Mouse (Mus musculus) heart, adult 2 months (tissue): Measurements from ENCODE around the gene Rnf38. TPM values are rescaled to one million over a fixed set of nuclear protein-coding genes. Genes with fewer than 3 reads are reported as not detected.

Experiments
- DNase-seq, 2 experiments: peaks; one replicate each; pipeline ENCODE4 v3.0.0; 2021
- H3K27ac ChIP-seq: fragments of 200-600 bp; 2 replicates; pipeline ENCODE4 v1.8.1; 2022
- H3K27me3 ChIP-seq: fragments of 200-500 bp; 2 replicates; pipeline ENCODE4 v1.6.1; 2012; ENCODE audit warnings: mild to moderate bottlenecking, low read length, inconsistent platforms, mixed read lengths; ENCODE audit not compliant: control insufficient read depth, insufficient read depth
- H3K36me3 ChIP-seq: fragments of 200-500 bp; 2 replicates; pipeline ENCODE4 v1.6.1; 2012; ENCODE audit warnings: low read length, inconsistent platforms; ENCODE audit not compliant: control insufficient read depth, insufficient read depth
- H3K4me1 ChIP-seq: fragments of 200-500 bp; 2 replicates; pipeline ENCODE4 v1.6.1; 2011; ENCODE audit warnings: low read length; ENCODE audit not compliant: control insufficient read depth, insufficient read depth
- H3K4me3 ChIP-seq: fragments of 200-600 bp; 2 replicates; pipeline ENCODE4 v1.8.1; 2022
- H3K79me2 ChIP-seq: fragments of 200-500 bp; replicated peaks from 2 replicates; pipeline ENCODE4 v1.6.1; 2012; ENCODE audit warnings: mild to moderate bottlenecking, inconsistent platforms, low read length, moderate library complexity, mixed read lengths; ENCODE audit not compliant: control insufficient read depth, insufficient read depth
- H3K9ac ChIP-seq: fragments of 200-500 bp; 2 replicates; pipeline ENCODE4 v1.6.1; 2012; ENCODE audit warnings: low read depth, mild to moderate bottlenecking, control low read depth, inconsistent platforms, low read length, mixed read lengths
- CTCF ChIP-seq: fragments of 200-600 bp; IDR thresholded peaks from 2 replicates; pipeline ENCODE4 v1.8.1; 2022; ENCODE audit warnings: antibody characterized with exemption, mild to moderate bottlenecking, moderate library complexity
- EP300 ChIP-seq: fragments of 200-500 bp; IDR thresholded peaks from 2 replicates; pipeline ENCODE4 v1.6.1; 2011; ENCODE audit warnings: low read depth, low read length, control low read depth; ENCODE audit not compliant: insufficient read depth
- POLR2A ChIP-seq: fragments of 200-500 bp; IDR thresholded peaks from 2 replicates; pipeline ENCODE4 v1.6.1; 2011; ENCODE audit warnings: mild to moderate bottlenecking, low read depth, low read length, control low read depth; ENCODE audit not compliant: insufficient read depth
- WGBS: fragments of 180-500 bp; shearing (Covaris S2); methylation state at CpG from one replicate; pipeline ENCODE4 v1.1.7; 2018; 5-methylcytosine and 5-hydroxymethylcytosine counted together
- intact Hi-C: fragments of 180-260 bp; cut with DNase I; formaldehyde crosslinking; loops from one replicate; pipeline ENCODE4 v1.15.1; 2025
- polyA plus RNA-seq: library from polyadenylated mRNA; depleted of rRNA; stranded (reverse); fragments of >200 nt; gene quantifications from 2 replicates; pipeline ENCODE4 v1.2.3, GENCODE M21; 2012
- total RNA-seq, 2 experiments: library from RNA; stranded (reverse); gene quantifications; 2 replicates each; pipeline ENCODE4 v1.2.3; 2021

The Rnf38 gene
- total and polyA plus RNA-seq, 3 experiments: 24.8 to 62.0 (median 32.0) TPM

- Histone ChIP-seq H3K27ac (peak overlapping the region; percentile 86), H3K27me3 (no peaks in the 10 kb centered on the region), H3K79me2 (peaks cover 2% of the 10 kb centered on the region), H3K4me3 (peak overlapping the region; percentile 84), H3K9ac (peak overlapping the region; percentile 93), H3K36me3 (peaks cover 3% of the 10 kb centered on the region; the same call in 1 of the 2 replicates), H3K4me1 (peaks cover 3% of the 10 kb centered on the region)
- DNase-seq: peak; percentile 94 to 98
- intact Hi-C loops: loop anchor here (1.0 to 10.0 kb wide), 3 partner anchors 58 to 159 kb away; no protein-coding TSS in a partner anchor
- WGBS: 1% methylated on average over 61 of the region's 62 CpGs
- TF ChIP-seq CTCF: no peak
- peak; percentile 45; the same call in 1 of the 2 replicates for TF ChIP-seq EP300
- TF ChIP-seq POLR2A: peak; percentile 94
Measured at GRCm38 (mm10) chr4:44234004-44234866, 646 bp upstream of the Rnf38 start.

- peaks cover 3% of the 10 kb centered on the region for H3K4me1 ChIP-seq
- peak overlapping the region; percentile 97 for H3K4me3 ChIP-seq
- intact Hi-C loops: loop anchor here (5.0 to 10.0 kb wide), 2 partner anchors 59 to 158 kb away; no protein-coding TSS in a partner anchor
- peak overlapping the region; percentile 82 for H3K9ac ChIP-seq
- peak; percentile 54 to 70 for DNase-seq
- H3K27me3 ChIP-seq: no peaks in the 10 kb centered on the region
- H3K27ac ChIP-seq: peak overlapping the region; percentile 70
- 2% methylated on average over 40 of the region's 68 CpGs for WGBS
- H3K79me2 ChIP-seq: peaks cover 6% of the 10 kb centered on the region
- H3K36me3 ChIP-seq: peaks cover 3% of the 10 kb centered on the region; the same call in 1 of the 2 replicates
- TF ChIP-seq POLR2A (no peak), CTCF (peak; percentile 27)
Measured at GRCm38 (mm10) chr4:44232771-44233712, 547 bp downstream of the Rnf38 start.

- TF ChIP-seq EP300 (no peak), CTCF (no peak), POLR2A (no peak)
- H3K36me3 ChIP-seq: no peaks in the 10 kb centered on the region
Measured at GRCm38 (mm10) chr4:44225128-44225527, 8.5 kb downstream of the Rnf38 start.

GRCm38 (mm10) chr4:44224141-44224540 lies 9.4 kb downstream of the Rnf38 start:
- H3K4me1 ChIP-seq: no peaks in the 10 kb centered on the region
- TF ChIP-seq CTCF (no peak), POLR2A (no peak), EP300 (no peak)
- no peak overlapping the region for H3K4me3 ChIP-seq
- no peaks in the 10 kb centered on the region for H3K36me3 ChIP-seq
- H3K27ac ChIP-seq: no peak overlapping the region
- no peak for DNase-seq
- intact Hi-C loops: no loop called here
- no peaks in the 10 kb centered on the region for H3K27me3 ChIP-seq
- peaks cover 13% of the 10 kb centered on the region for H3K79me2 ChIP-seq
- H3K9ac ChIP-seq: no peak overlapping the region
- 54% methylated on average over 9 of the region's 9 CpGs for WGBS

More at GRCm38 (mm10) chr4:44225128-44225527, 8.5 kb downstream of the Rnf38 start:
- Histone ChIP-seq H3K4me3 (no peak overlapping the region), H3K79me2 (peaks cover 15% of the 10 kb centered on the region), H3K27ac (no peak overlapping the region), H3K27me3 (no peaks in the 10 kb centered on the region), H3K9ac (no peak overlapping the region), H3K4me1 (no peaks in the 10 kb centered on the region)
- 92% methylated on average over 10 of the region's 10 CpGs for WGBS
- intact Hi-C loops: no loop called here
- DNase-seq: no peak

GRCm38 (mm10) chr4:44223444-44223843 lies 10.1 kb downstream of the Rnf38 start:
- no peak for DNase-seq
- Histone ChIP-seq H3K36me3 (no peaks in the 10 kb centered on the region), H3K4me1 (no peaks in the 10 kb centered on the region; the same call in 1 of the 2 replicates), H3K9ac (no peak overlapping the region), H3K4me3 (no peak overlapping the region), H3K79me2 (peaks cover 14% of the 10 kb centered on the region), H3K27ac (no peak overlapping the region), H3K27me3 (no peaks in the 10 kb centered on the region)
- intact Hi-C loops: no loop called here
- WGBS: 74% methylated on average over 4 of the region's 4 CpGs
- TF ChIP-seq EP300: no peak
